Mouse (Mus musculus) E14TG2a.4 (cell line): ENCODE measurements at regions not wholly inside any gene's neighbourhood (a gene's known extent, or its start where the extent isn't known, plus 50 kb on each side); places are given as distances from the start of the nearest gene placed in this dataset.
A peak's percentile ranks its signal among the peaks of the same experiment; 100 is the strongest.

ENCODE experiments used
- H3K27me3 ChIP-seq: 2 replicates; pipeline ENCODE4 v1.6.1; 2014; ENCODE audit warnings: low read length, control low read depth; ENCODE audit not compliant: insufficient read depth
- H3K36me3 ChIP-seq: 2 replicates; pipeline ENCODE4 v1.6.1; 2014; ENCODE audit warnings: low read length, control low read depth; ENCODE audit not compliant: insufficient read depth
- H3K4me1 ChIP-seq: replicated peaks from 2 replicates; pipeline ENCODE4 v1.6.1; 2014; ENCODE audit warnings: low read depth, low read length, control low read depth
- H3K4me3 ChIP-seq: replicated peaks from 2 replicates; pipeline ENCODE4 v1.5.1; 2014; ENCODE audit warnings: mild to moderate bottlenecking, low read length
- H3K9me3 ChIP-seq: 2 replicates; pipeline ENCODE4 v1.6.1; 2014; ENCODE audit warnings: low read length, control low read depth
- CTCF ChIP-seq: conservative IDR thresholded peaks from 2 replicates; pipeline ENCODE4 v1.5.1; 2014; ENCODE audit warnings: low read length
- NANOG ChIP-seq: IDR thresholded peaks from 2 replicates; pipeline ENCODE4 v1.6.1; 2014; ENCODE audit warnings: borderline replicate concordance, low read length, mixed read lengths
- POU5F1 ChIP-seq: IDR thresholded peaks from 2 replicates; pipeline ENCODE4 v1.6.1; 2014; ENCODE audit warnings: low read length, borderline replicate concordance

- H3K9me3 ChIP-seq, result no peaks in the 10 kb centered on the region
- H3K36me3 ChIP-seq, result no peaks in the 10 kb centered on the region
- H3K4me3 ChIP-seq, result no peak overlapping the region
- H3K27me3 ChIP-seq, result peaks cover 11% of the 10 kb centered on the region
- no peaks in the 10 kb centered on the region for H3K4me1 ChIP-seq
- TF ChIP-seq CTCF (no peak), NANOG (no peak), POU5F1 (no peak)
Observed at GRCm38 (mm10) chr9:101616261-101616660, 245.4 kb upstream of the 9630041A04Rik start.

DNA sequence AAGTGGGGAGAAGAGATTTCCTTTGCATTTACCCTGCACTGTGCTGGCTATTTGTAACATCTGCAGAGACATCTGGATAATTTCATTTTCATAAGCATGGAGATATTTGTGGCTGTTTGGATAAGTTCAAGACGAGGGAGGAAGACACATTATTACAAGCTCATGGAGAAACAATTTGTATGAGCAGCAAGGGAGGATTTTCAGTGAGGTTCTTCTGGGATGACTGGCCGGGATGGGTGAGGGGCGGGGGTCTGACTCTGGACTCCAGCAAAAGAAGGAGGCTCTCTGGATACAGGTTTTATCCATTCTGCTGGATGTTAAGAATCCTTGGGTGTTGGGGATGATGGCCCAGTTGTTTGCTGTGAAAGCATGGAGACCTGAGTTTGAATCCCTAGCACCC, 246.5 kb upstream of the 9630041A04Rik start:
- H3K9me3 ChIP-seq, result no peaks in the 10 kb centered on the region
- H3K4me1 ChIP-seq, result no peaks in the 10 kb centered on the region
- peaks cover 11% of the 10 kb centered on the region for H3K27me3 ChIP-seq
- H3K4me3 ChIP-seq, result no peak overlapping the region
- H3K36me3 ChIP-seq, result no peaks in the 10 kb centered on the region
- TF ChIP-seq NANOG, result no peak
- no peak for TF ChIP-seq CTCF

GRCm38 (mm10) chr9:101613933-101614332, 247.7 kb upstream of the 9630041A04Rik start:
- Histone ChIP-seq H3K9me3 (no peaks in the 10 kb centered on the region), H3K4me1 (no peaks in the 10 kb centered on the region), H3K4me3 (no peak overlapping the region), H3K36me3 (no peaks in the 10 kb centered on the region), H3K27me3 (peaks cover 11% of the 10 kb centered on the region)
- no peak for TF ChIP-seq NANOG
- TF ChIP-seq POU5F1, result no peak
- no peak for TF ChIP-seq CTCF

GRCm38 (mm10) chr9:101613471-101613870, 248.2 kb upstream of the 9630041A04Rik start:
- no peaks in the 10 kb centered on the region for H3K9me3 ChIP-seq
- H3K36me3 ChIP-seq, result no peaks in the 10 kb centered on the region
- H3K4me1 ChIP-seq, result no peaks in the 10 kb centered on the region
- H3K4me3 ChIP-seq, result no peak overlapping the region
- peaks cover 11% of the 10 kb centered on the region for H3K27me3 ChIP-seq
- TF ChIP-seq CTCF (no peak), NANOG (no peak), POU5F1 (no peak)

- no peak for TF ChIP-seq CTCF
- Histone ChIP-seq H3K4me3 (no peak overlapping the region), H3K36me3 (no peaks in the 10 kb centered on the region), H3K4me1 (no peaks in the 10 kb centered on the region), H3K9me3 (no peaks in the 10 kb centered on the region), H3K27me3 (peaks cover 11% of the 10 kb centered on the region)
Observed at GRCm38 (mm10) chr9:101612971-101613370, 248.7 kb upstream of the 9630041A04Rik start.

- no peaks in the 10 kb centered on the region for H3K9me3 ChIP-seq
- no peak overlapping the region for H3K4me3 ChIP-seq
- H3K36me3 ChIP-seq, result no peaks in the 10 kb centered on the region
- H3K27me3 ChIP-seq, result peaks cover 11% of the 10 kb centered on the region
- no peaks in the 10 kb centered on the region for H3K4me1 ChIP-seq
- no peak for TF ChIP-seq POU5F1
- TF ChIP-seq NANOG, result no peak
- TF ChIP-seq CTCF, result no peak
Observed at GRCm38 (mm10) chr9:101612571-101612970, 249.1 kb upstream of the 9630041A04Rik start.

DNA sequence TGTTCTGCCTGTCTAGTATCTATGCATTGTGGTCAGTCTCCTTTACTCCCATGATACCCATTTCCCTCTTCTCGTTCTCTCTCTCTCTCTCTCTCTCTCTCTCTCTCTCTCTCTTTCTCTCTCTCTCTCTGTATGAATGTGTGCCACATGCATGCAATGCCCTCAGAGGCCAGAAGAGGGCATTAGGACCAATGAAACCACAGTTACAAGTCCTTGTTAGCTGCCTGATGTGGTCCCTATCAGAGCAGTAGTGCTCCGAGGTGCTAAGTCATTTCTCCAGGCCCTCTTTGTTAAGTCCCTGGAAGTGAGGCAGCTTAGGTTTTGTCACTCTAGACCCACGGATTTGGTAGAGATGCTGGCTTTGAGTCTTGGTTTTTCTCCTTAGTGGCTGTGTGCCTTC, 250.2 kb upstream of the 9630041A04Rik start:
- no peak for TF ChIP-seq NANOG
- TF ChIP-seq CTCF, result peak; percentile 42
- Histone ChIP-seq H3K4me1 (no peaks in the 10 kb centered on the region), H3K36me3 (no peaks in the 10 kb centered on the region), H3K4me3 (no peak overlapping the region), H3K9me3 (no peaks in the 10 kb centered on the region), H3K27me3 (peaks cover 8% of the 10 kb centered on the region)

DNA sequence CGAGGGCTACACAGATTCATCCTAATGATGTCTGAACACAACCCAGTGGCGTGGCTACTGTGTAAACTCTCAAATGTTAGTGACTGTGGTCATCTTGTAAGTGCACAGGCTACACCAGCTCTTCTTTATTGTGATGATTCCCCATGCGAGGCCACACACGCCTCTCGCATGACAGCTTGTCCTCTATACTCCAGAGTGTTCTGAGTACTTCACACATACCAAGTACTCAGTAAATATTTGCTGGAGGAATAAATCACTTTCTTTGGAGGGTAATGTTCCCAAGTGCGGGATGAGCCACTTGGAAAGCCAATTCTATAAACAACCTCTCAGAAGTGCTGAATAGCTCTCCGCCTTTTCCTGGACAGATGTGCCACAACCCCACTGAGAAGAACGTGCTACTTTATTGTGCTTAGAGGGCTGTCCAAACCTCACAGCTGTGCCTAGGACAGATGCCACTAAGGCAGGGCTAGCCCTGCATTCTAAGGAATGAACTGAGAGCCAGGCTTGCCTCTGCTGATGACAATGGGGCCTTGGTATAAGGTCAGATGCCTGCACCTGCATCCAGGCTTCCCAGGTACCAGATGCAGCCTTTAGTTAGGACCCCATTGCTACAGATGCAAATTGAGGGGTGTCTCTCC, 250.7 kb upstream of the 9630041A04Rik start:
- Histone ChIP-seq H3K4me3 (no peak overlapping the region), H3K27me3 (peaks cover 8% of the 10 kb centered on the region), H3K36me3 (no peaks in the 10 kb centered on the region), H3K4me1 (no peaks in the 10 kb centered on the region), H3K9me3 (peaks cover 4% of the 10 kb centered on the region)
- TF ChIP-seq POU5F1 (no peak), NANOG (no peak), CTCF (no peak)

DNA sequence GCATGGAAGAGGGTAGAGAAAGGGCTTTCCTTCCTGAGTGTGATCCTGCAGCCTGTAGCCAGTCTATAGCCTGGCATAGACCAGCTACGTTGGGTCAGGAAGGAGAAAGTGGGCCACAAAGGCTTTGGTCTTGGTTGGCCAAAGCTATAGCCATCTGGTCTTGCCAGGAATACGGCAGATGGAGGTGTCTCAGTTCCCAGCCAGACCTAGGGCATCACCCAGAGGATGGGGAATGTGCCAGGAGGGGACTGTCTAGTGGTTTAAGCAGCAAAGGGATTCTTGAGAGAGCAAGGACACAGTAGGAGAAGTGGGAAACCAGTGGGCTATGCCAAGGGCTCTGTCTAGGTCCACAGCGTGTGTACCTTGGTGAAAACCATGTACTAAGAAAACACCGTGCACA, 251.3 kb upstream of the 9630041A04Rik start:
- Histone ChIP-seq H3K4me3 (no peak overlapping the region), H3K4me1 (no peaks in the 10 kb centered on the region), H3K27me3 (peaks cover 8% of the 10 kb centered on the region), H3K9me3 (peaks cover 6% of the 10 kb centered on the region), H3K36me3 (no peaks in the 10 kb centered on the region)
- no peak for TF ChIP-seq NANOG
- no peak for TF ChIP-seq POU5F1
- no peak for TF ChIP-seq CTCF
